Mouse (Mus musculus): ENCODE measurements at regions not wholly inside any gene's neighbourhood (a gene's known extent, or its start where the extent isn't known, plus 50 kb on each side); places are given as distances from the start of the nearest gene placed in this dataset.

DNA sequence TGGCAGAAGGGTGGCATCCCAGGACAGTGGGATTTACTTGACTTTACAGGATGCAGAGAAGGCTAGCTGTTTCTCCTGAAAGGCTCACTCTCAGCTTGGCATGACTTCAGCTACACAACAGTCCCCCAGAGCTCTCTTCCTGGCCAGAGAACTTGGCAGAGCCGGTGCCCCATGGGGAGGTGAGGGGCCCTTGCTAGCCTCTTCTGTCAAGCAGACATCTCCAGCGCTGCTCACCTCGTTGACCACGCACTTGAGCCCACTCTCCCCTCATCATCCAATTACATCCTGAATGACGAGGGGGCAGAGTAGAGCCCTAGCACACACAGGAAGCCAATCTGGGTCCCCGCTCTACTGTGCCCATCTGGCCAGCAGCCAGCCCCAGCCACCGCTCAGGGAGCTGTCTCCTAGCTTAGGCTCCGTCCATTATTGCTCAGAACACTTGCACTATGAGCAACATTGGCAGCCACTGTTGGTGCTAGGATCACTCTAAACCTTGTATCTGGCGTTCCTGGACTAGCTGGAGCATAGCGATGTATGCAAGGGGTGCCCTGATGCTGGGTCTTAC, 201.7 kb upstream of the A230072I06Rik start:
- ATAC-seq = no peak

- no peak for ATAC-seq
These were observed 200.7 kb upstream of the A230072I06Rik start for GRCm38 (mm10) chr8:12077896-12078295.

DNA sequence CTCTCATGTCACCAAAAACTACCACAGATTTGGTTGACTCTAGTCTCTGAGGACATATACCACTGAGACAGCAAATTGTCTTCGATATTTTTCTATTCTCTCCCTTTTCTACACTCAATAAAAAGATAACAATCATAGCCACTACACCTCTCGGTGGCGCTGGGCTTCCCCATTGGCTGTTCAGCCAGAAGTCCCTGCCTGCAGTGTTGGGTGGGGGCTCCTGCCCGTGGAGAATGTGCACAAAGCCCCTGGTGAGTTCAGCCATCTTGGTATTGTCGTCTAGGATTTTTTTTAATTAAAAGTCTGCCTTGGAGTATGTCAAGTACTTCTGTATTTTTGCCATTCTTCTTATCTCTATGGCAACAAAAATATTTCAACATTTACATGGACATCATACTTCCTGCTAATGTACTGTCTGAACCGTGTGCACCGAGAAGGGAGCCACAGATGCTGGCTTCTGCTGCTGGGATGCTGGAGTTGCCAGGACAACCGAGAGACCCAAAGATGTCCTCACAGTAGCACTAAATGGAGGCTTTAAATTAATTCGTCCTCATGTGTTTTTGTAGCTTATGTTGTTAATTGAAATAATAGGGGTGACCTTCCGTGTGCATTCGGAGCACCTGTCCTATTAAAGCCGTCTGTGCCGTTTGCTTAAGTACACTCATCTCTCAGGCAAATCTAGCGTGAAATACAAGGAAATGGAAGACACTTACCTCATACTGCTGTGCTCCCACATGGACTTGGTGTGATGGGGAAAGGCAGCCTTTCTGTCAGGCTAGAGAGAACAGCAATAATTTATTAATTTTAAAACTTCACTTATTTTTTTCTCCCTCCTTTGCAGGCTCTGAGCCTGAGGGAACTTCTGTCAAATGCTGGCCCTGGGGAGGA, 199.7 kb upstream of the A230072I06Rik start:
- no peak for ATAC-seq

DNA sequence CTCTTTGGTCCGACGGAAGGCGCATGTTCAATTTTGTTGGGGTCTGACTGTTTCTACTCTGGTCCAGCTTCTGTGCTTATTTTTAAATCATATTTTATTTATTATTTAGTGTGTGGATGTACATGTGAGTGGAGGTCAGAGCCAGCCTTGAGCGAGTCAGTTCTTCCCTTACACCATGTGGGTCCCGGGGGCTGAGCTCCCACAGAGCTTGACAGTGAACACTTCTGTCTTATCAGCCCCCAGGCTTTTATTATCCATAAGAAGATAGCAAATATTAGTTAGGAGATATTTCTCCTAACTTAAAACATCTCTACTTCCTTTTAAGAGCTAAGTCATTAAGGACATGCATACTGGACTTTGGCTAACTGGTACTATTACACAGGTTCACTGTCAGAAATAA, 197.1 kb upstream of the A230072I06Rik start:
- ATAC-seq = no peak

GRCm38 (mm10) chr8:12087192-12087800, 191.3 kb upstream of the A230072I06Rik start:
- ATAC-seq = no peak

DNA sequence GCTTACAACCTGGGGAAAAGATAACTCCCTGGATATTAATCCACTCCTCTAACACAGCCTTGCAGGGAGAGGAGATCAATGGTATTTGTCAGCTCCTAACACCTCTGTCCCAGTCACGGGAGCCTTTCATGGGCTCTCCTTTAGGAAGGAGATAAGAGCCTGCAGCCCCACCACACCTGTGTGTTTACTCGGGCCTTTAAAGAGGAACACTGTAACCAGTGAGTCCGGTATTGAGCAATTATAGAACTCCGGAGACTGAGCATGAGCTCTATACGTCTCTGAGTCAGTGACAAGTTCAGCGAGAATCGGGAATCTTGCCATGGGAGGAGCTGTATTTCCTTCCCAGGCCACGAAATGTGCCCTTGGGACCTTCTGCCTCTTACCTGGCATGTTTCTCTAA, 178.5 kb upstream of the A230072I06Rik start:
- no peak for ATAC-seq

- no peak for ATAC-seq
These were observed 175.3 kb upstream of the A230072I06Rik start for GRCm38 (mm10) chr8:12103296-12103695.

GRCm38 (mm10) chr8:12105106-12105901, 173.3 kb upstream of the A230072I06Rik start:
- ATAC-seq = no peak

GRCm38 (mm10) chr8:12108578-12108977, 170.0 kb upstream of the A230072I06Rik start:
- no peak for ATAC-seq

DNA sequence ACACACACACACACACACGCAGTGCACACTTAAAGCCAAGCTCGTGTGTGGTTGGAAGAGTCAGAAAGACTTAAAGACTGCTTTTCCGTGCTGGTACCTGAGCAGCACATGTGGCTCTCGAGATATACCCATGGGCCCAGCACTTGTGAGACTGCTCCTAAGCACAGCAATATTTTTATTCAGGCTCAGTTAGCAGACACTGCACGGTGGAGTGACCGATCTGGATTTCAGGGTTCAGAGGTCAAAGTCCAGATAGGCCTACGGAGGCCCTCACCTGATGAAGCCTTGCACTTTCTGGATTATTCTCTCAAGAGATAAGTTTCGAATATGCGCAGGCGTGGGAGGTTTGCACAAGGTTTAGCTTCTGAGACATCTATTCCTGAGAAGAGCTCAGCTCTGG, 167.0 kb upstream of the A230072I06Rik start:
- ATAC-seq = no peak

DNA sequence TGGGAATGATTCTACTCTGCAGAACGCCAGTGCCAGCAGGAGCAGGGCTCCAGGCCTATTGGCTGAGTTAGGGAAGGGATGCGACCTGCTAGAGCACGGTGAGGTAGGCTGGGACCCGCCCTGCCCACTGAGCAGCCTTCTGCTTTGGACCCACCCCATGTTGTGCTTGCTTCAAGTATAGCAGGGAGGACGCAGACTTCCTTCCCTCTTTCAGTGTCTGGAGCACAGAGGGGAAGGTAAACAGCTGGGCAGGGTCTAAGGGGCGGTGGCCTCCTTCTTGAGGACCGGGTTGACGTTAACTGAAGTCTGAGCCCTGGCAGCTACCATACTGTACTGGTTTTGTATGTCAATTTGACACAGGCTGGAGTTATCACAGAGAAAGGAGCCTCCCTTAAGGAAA, 165.6 kb upstream of the A230072I06Rik start:
- ATAC-seq = no peak

DNA sequence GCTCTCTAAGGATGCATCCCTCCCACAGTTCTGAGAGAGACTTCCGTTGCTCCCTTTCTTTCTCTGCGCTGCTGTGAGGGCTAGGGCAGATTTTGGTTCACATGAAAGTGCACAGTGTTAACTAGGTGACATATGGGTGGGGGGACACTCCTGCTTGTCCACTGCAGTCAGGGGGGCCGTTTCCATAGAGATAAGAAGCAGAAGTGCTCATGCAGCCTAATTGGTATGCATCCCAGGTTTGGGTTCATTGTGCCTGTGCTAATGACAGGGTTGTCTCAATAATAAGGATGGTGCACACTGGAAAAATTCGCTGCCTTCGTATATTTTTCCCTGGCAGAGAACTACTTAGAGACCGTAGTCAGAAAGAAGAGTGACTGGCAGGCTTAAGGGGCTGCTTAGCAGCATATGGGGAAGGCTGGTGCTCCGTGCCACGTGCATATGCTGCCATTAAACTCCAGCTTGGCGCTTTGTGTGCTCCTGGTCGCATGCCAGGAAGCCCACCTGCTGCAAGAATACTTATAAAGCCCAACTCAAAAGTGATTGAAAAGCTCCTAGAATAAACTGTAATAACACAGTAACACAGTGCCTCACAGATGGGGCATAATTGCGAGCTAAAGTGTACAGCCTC, 152.1 kb upstream of the A230072I06Rik start:
- ATAC-seq = no peak

DNA sequence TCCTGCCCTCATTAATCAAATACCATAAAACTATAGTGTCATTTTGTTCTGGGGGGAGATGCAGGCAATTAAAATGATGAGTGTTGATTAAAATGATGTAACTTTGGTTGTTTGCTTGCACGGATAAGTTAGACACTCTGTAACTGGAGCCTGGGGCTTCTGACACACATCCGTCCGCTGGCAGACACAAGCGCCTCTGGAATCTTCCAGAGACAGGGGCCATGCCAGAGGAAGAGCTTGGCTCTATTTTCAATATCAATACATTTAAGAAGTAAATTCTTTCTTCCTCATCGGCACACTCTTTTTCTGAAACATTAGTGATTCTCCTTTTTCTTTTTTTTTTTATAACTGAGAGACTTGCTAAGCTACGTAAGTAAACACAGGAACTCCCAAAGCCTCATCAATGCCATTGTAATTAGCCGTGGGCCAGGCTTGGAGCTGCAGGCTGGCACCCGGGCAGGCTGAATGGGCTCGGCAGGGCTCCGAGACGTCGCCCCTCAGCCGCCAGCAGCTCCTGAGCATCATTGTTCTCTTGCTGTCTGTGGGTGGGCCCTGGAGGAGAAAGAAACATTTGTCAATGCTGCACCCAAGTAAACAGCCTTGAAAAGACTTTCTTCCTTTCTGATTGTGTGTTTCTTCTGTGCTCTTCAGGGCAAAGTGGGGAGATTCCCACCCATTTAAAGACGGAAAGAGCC, 151.4 kb upstream of the A230072I06Rik start:
- no peak for ATAC-seq

DNA sequence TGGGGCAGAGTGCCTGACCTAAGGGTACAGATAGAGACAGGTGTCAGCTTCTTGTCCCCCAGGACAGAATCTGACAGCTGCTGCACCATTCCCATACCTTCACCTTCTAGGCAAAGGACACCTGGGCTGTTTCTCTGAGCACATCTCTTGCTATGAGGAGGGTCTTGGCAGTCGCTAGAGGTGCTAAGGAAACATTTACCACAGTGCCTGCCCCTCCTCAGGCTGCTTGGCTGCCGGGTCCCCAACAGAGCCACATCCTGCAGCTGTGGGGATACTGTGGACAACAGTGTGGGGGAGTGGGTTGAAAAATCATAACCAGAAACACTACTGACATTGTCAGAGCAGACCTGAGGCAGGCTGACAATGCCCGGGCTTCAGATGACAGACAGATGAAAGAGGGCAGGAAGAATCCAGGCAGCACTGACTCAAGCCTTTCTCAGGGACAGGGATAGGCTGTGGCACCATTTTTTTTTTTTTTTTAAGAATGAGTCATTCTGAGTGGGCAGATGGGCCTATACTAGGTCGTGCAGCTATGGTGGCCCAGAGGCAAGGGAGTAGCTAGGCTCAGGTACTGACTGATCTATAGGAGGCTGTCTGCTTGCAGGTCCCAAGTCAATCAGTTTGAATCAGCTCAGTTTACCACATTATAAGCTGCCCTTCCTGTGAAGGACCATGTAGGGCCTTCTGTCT, 150.7 kb upstream of the A230072I06Rik start:
- no peak for ATAC-seq

- ATAC-seq = peak; percentile 64
These were observed 148.0 kb upstream of the A230072I06Rik start for GRCm38 (mm10) chr8:12130591-12130990.

GRCm38 (mm10) chr8:12134200-12134599, 144.4 kb upstream of the A230072I06Rik start:
- ATAC-seq = no peak

DNA sequence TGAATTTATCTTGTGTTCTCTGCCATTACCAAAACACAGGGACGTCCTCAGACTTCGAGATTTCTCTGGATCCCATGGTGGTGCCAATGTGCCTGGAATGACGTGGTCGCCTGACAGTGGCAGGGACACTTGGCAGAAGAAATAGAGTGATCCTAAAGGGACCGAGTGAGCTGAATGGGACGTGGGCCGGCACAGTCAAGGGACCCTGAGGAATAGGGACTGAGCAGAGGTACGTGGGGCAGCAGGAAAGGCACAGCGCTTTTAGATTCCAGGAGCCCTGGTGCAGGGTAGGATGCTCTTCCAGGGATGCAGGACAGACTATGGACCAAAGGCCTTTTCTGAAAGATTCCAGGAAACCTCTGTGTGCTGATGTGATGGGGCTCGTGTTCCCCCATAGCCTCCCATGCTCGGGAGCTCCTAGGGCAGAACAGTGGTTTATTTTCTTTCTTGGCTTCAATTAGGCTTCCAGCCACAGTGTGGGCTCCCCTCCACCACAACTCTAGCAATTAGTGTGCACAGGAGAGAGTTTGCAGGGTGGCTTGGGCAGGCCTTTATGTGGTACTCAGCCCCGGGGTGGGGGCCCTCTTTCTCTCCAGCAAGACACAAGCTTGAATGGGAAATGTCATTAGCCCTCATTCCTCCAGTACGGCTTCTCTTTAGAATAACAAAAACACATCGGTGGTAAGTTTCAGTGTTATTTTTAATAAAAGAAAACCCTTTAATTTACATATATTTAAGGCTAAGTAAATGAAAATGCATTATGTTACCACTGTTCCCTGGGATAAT, 143.0 kb upstream of the A230072I06Rik start:
- ATAC-seq = no peak

DNA sequence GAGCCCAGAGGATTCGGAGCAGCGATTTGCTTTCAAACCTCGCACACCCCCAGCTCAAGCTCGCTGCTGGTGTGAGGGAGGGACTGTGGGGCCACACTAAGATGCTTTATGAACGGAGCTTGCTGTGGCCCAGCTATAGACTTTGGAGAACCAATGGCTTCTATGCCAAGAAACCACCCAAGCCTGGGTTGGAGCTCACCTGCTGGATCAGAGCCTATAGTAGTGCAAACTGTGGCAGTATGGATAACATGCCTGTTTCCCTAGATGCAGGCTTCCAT, 142.5 kb upstream of the A230072I06Rik start:
- no peak for ATAC-seq

DNA sequence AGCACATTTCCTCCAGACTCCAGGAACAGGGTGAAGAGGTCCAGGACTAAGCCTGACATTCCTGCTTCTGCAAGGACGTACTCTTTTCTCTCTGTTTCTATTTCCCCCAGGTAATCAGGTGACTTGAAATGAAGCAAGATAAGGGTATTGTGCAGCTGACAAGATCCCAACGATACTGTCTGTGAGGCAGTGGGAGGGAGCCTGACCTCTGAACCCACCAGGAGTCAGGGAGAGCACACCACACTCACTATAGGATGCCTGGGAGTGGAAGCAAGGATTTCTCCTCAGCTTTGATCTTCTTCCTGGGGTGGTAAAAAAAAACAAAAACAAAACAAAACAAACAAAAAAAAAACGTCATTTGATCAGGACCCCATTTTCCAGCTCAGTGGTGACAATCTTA, 141.1 kb upstream of the A230072I06Rik start:
- ATAC-seq = no peak

DNA sequence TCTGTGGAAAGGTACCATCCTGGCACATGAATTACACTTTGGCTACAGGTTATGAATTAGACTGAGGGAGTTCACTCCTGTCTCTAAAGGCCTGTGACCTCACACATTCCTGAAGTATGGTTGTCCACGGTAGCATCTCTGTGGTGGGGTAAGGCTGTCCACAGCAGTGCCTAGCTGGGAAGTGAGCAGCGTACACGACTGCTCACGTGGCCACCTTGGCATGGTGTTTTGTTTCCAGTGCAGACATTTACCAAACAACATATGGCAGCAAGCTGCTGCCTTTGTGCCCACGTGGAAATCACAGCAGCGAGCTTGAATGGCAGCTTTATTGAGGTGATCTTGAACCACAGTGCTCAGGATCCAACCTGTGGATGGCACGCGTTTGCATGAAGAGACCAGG, 140.7 kb upstream of the A230072I06Rik start:
- no peak for ATAC-seq

- ATAC-seq = no peak
These were observed 126.9 kb upstream of the A230072I06Rik start for GRCm38 (mm10) chr8:12151679-12152078.

All from inflammation-experienced regulatory T-cells, adult 6 months (primary cell).